Mouse (Mus musculus) forebrain, embryonic 13.5 days (tissue): Measurements from ENCODE around the gene Vmp1. TPM values are rescaled to one million over a fixed set of nuclear protein-coding genes. Genes with fewer than 3 reads are reported as not detected.

ENCODE experiments used
- ATAC-seq: fragments of 200-750 bp; cut with Nextera tagmentation; 2 replicates; pipeline ENCODE4 v1.8.0; 2017
- H3K27ac ChIP-seq: fragments of 300-500 bp; sonication (generic); 2 replicates; pipeline ENCODE4 v1.5.1; 2015; ENCODE audit warnings: inconsistent platforms, mild to moderate bottlenecking, moderate library complexity
- H3K27me3 ChIP-seq: fragments of 300-500 bp; sonication (generic); 2 replicates; pipeline ENCODE4 v1.6.1; 2015; ENCODE audit warnings: mild to moderate bottlenecking, inconsistent platforms
- H3K36me3 ChIP-seq: fragments of 300-500 bp; sonication (generic); 2 replicates; pipeline ENCODE4 v1.6.1; 2015; ENCODE audit warnings: mild to moderate bottlenecking, inconsistent platforms; ENCODE audit not compliant: poor library complexity, severe bottlenecking
- H3K4me1 ChIP-seq: fragments of 300-500 bp; sonication (generic); 2 replicates; pipeline ENCODE4 v1.6.1; 2015; ENCODE audit warnings: inconsistent platforms
- H3K4me2 ChIP-seq: fragments of 300-500 bp; sonication (generic); 2 replicates; pipeline ENCODE4 v1.6.1; 2015; ENCODE audit warnings: inconsistent platforms, mild to moderate bottlenecking, moderate library complexity
- H3K4me3 ChIP-seq: fragments of 300-500 bp; sonication (generic); 2 replicates; pipeline ENCODE4 v1.5.1; 2015; ENCODE audit warnings: mild to moderate bottlenecking, inconsistent platforms
- H3K9ac ChIP-seq: fragments of 300-500 bp; sonication (generic); 2 replicates; pipeline ENCODE4 v1.6.1; 2015; ENCODE audit warnings: mild to moderate bottlenecking, inconsistent platforms
- H3K9me3 ChIP-seq: fragments of 300-500 bp; sonication (generic); replicated peaks from 2 replicates; pipeline ENCODE4 v1.6.1; 2016; ENCODE audit warnings: inconsistent platforms
- WGBS: fragments of 180-500 bp; shearing (Covaris S2); methylation state at CpG from one replicate; pipeline ENCODE4 v1.1.7; 2015; 5-methylcytosine and 5-hydroxymethylcytosine counted together
- polyA plus RNA-seq: library from polyadenylated mRNA; unstranded; fragments of >200 nt; fragmentation: Nextera tagmentation; extraction: Ambion mirVana; gene quantifications from 2 replicates; pipeline ENCODE4 v1.2.1, GENCODE M21; 2015

The Vmp1 gene
- polyA plus RNA-seq = 86.8 and 91.2 TPM in 2 replicates

DNA sequence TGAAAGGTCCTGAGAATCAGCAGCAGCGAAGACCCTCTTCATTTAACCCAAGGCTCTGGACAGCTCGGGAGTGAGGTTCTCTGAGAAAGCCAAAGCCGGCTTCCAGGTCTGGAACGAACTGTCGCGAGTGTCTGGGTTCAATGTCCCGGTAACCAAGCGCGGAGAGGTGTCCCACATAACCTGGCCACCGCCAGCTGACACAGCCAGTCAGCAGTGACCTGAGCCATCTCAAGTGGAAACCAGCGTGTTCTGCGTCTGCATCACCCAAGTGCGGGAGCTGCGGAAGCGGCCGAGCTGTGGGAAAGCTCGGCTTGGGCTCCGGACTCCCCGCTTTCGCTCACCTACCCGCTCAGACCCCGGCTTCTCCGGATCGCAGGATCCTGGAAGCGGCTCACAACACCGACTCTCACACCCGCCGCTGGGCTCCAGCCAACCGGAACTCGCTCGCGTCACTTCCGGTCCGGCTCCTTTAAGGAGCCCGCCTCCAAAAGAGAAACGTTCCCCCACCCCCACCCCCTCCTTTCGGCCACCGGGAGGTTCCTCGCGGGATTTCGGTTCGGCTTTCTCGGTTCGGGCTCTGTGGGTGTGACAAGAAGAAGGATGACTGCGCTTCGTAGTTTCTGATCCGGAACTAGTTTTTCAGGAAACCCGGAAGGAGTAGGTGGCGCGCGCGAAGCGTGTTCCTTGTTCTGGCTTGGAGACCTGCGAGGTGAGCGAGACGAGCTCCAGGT, at the start of gene Vmp1, which contains the start of gene Ptrh2:
Gene Vmp1, minus strand, starts transcription at position 442 of the 731 bp plus-strand sequence.
Gene Ptrh2, plus strand, starts transcription at position 591 of the 731 bp plus-strand sequence.
- H3K4me2 ChIP-seq = peak within 1 kb of the TSS; percentile 90
- peak within 1 kb of the TSS; percentile 91 for H3K27ac ChIP-seq
- peaks cover 10% of the 10 kb centered on the region; the same call in 1 of the 2 replicates for H3K36me3 ChIP-seq
- H3K4me3 ChIP-seq = peak within 1 kb of the TSS; percentile 93
- WGBS = under 1% methylated on average over 49 of the region's 56 CpGs
- ATAC-seq = peak; percentile 96
- no peaks in the 10 kb centered on the region for H3K9me3 ChIP-seq
- H3K4me1 ChIP-seq = peaks cover 37% of the 10 kb centered on the region
- peak within 1 kb of the TSS; percentile 94 for H3K9ac ChIP-seq
- no peaks in the 10 kb centered on the region for H3K27me3 ChIP-seq

DNA sequence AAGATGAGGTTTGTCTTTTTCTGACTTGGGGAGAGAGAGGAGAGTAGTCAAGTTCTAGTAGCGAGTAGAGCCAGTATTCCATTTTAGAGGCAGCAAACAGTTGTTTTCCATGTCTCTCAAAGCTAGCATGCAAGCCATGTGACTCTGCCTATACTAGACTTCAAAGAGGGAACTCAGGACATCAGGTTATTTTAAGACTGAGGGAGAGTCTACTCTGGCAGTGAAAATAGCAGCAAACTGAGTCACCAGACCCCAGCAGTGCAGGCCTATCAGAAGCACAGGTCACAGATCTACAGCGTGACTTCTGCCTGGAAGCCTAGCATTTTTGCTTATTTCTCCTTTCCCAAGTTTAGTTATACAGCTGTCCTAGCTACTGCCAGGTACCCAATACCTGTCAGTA, 47.8 kb upstream of the Vmp1 start:
- 91% methylated on average over 2 of the region's 2 CpGs for WGBS
- Histone ChIP-seq H3K4me2 (no peak overlapping the region), H3K36me3 (peaks cover 43% of the 10 kb centered on the region), H3K9me3 (no peaks in the 10 kb centered on the region), H3K4me3 (no peak overlapping the region), H3K27ac (no peak overlapping the region), H3K27me3 (no peaks in the 10 kb centered on the region), H3K4me1 (no peaks in the 10 kb centered on the region), H3K9ac (no peak overlapping the region)
- no peak for ATAC-seq

DNA sequence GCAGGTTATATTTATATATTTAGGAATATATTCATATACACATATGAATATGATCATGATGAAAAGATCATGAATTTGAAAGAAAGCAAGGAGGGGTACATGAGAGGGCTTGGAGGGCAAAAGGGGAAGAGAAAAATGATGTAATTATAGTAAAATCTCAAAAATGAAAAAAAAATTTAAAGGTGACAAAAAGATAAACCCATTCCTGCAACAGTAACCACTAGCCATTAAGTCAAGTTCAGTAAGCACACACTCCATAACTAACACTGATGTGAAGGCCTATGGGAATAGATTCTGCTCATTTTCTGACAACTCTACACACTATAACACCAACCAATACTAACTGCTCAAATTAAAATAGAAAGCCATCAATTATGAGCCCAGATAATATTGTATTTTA, 42.0 kb upstream of the Vmp1 start:
- no peak overlapping the region for H3K4me3 ChIP-seq
- no peak overlapping the region for H3K27ac ChIP-seq
- peaks cover 57% of the 10 kb centered on the region for H3K36me3 ChIP-seq
- no peaks in the 10 kb centered on the region for H3K27me3 ChIP-seq
- no peaks in the 10 kb centered on the region for H3K9me3 ChIP-seq
- H3K9ac ChIP-seq = no peak overlapping the region
- no peak overlapping the region for H3K4me2 ChIP-seq
- no peak for ATAC-seq
- no peaks in the 10 kb centered on the region for H3K4me1 ChIP-seq

DNA sequence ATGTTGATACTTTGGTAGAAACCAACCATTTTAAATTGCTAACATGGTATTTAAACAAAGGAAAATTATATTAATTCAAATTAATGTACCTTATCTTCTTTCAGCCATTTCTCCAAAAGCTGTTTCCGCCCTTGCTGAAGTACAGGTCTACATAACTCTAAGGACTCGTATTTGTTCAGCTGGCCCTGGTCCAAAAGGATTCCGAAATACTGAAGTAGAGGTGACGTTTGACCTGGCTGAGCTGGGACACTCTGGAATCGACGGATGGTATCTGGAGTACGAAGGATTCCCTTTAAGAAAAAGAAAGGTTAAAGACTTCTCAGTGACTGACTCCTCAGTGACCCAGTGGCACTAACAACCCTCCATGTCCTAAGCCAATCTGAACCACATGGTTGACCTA, 41.3 kb upstream of the Vmp1 start:
- no peak overlapping the region for H3K4me3 ChIP-seq
- no peak for ATAC-seq
- H3K36me3 ChIP-seq = peaks cover 59% of the 10 kb centered on the region
- WGBS = 91% methylated on average over 7 of the region's 7 CpGs
- no peaks in the 10 kb centered on the region for H3K4me1 ChIP-seq
- H3K4me2 ChIP-seq = no peak overlapping the region
- H3K9me3 ChIP-seq = no peaks in the 10 kb centered on the region
- H3K27ac ChIP-seq = no peak overlapping the region
- no peak overlapping the region for H3K9ac ChIP-seq
- H3K27me3 ChIP-seq = no peaks in the 10 kb centered on the region

DNA sequence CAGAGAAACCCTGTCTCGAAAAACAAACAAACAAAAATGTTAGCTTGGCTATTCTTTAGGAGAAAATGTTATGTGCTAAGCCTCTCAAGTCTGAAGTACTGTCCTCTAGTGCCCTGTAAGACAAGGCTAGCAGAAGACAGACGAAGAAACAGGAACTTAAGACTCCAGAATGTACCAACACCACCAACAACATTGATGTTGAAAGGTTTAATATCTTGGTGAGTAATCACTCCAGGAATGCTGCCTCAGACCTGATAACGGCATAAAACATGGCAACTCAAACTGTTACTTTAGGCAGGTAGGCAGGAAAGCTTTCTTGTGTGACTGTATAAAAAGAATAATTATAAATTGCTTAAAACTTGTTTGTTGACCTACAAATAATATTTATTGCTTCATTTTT, 40.4 kb upstream of the Vmp1 start:
- WGBS = 95% methylated on average over 3 of the region's 3 CpGs
- H3K4me1 ChIP-seq = no peaks in the 10 kb centered on the region
- peaks cover 61% of the 10 kb centered on the region for H3K36me3 ChIP-seq
- no peaks in the 10 kb centered on the region for H3K9me3 ChIP-seq
- H3K4me2 ChIP-seq = no peak overlapping the region
- no peak overlapping the region for H3K4me3 ChIP-seq
- H3K27ac ChIP-seq = no peak overlapping the region
- H3K9ac ChIP-seq = no peak overlapping the region
- H3K27me3 ChIP-seq = no peaks in the 10 kb centered on the region
- no peak for ATAC-seq

DNA sequence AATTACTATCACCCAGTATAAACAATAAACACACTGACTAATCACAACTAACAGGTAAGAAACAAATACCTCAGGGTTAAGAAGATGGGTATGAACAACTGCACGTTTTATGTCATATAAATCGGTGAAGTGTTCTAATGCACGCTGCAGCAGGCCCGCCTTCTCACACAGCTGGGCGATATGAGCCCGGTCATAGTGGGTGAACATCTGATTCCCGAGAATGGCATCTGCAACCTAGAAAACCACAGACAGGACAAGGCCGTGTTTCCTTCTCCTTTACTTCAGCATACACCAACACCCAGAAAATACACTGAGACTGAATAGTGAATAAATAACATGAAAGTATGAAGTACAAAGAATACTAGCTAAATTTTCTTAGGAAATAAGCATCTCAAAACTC, 35.8 kb upstream of the Vmp1 start:
- H3K4me1 ChIP-seq = no peaks in the 10 kb centered on the region
- H3K27me3 ChIP-seq = no peaks in the 10 kb centered on the region
- H3K9me3 ChIP-seq = no peaks in the 10 kb centered on the region
- H3K4me3 ChIP-seq = no peak overlapping the region
- ATAC-seq = no peak
- 94% methylated on average over 8 of the region's 8 CpGs for WGBS
- H3K9ac ChIP-seq = no peak overlapping the region
- no peak overlapping the region for H3K4me2 ChIP-seq
- H3K27ac ChIP-seq = no peak overlapping the region
- peaks cover 66% of the 10 kb centered on the region for H3K36me3 ChIP-seq

DNA sequence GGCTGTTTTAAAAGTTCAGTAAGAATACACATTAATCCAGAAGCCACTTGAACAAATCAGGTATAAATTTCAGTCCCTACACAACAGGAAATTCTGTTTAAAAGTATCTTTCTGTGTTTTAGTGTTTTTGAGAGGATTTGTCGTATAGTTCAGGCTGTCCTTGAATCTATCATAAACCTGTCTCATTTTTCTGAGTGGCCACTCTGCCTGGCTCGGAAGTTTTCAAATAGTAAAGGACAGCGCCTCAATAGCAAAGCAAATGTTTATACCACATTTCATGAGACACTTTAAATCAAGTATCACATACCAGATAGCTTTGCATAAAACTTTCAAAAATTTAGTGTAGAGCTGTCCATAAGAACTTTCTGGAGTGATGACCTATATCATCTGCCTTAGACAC, 34.7 kb upstream of the Vmp1 start:
- 98% methylated on average over 3 of the region's 3 CpGs for WGBS
- H3K4me3 ChIP-seq = no peak overlapping the region
- H3K27ac ChIP-seq = no peak overlapping the region
- no peaks in the 10 kb centered on the region for H3K4me1 ChIP-seq
- no peaks in the 10 kb centered on the region for H3K9me3 ChIP-seq
- no peaks in the 10 kb centered on the region for H3K27me3 ChIP-seq
- H3K36me3 ChIP-seq = peaks cover 64% of the 10 kb centered on the region
- ATAC-seq = no peak
- no peak overlapping the region for H3K4me2 ChIP-seq
- H3K9ac ChIP-seq = no peak overlapping the region

DNA sequence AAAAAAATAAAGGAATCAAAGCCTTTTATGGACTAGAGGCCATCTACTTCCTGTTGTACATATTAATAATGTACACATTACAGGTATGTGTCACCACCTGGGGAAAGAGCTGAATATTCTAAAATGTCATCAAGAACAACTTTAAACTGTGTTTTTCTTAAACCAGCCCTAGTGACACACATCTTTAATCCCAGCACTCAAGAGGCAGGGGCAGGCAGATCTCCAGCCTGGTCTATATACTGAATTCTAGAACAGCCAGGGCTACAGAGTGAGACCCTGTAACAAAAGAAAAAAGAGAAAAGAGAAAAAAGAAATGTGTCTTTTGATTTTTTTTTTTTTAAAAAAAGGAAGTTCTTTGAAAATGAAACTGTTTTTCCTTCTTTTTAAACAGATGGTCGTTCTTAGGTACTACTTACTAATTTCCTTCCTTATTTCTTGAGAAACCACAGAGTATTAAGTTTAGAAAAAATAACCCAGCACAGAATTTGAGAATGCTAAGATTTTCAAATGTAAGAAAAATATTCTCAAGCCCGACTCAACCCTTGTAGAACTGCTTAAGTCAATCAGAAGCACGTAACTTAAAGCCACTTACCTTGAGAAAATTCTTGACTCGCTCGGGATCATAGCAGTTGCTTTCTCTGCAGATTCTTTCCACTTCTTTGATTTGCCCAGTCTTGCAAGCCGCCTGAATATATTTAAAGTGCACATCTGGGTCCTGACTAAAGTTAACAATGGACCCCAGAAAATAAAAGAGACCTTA, 33.9 kb upstream of the Vmp1 start:
- H3K9ac ChIP-seq = no peak overlapping the region
- H3K36me3 ChIP-seq = peaks cover 62% of the 10 kb centered on the region
- no peaks in the 10 kb centered on the region for H3K27me3 ChIP-seq
- no peak overlapping the region for H3K4me3 ChIP-seq
- no peaks in the 10 kb centered on the region for H3K4me1 ChIP-seq
- ATAC-seq = no peak
- no peak overlapping the region for H3K27ac ChIP-seq
- 84% methylated on average over 6 of the region's 6 CpGs for WGBS
- H3K4me2 ChIP-seq = no peak overlapping the region
- H3K9me3 ChIP-seq = no peaks in the 10 kb centered on the region

DNA sequence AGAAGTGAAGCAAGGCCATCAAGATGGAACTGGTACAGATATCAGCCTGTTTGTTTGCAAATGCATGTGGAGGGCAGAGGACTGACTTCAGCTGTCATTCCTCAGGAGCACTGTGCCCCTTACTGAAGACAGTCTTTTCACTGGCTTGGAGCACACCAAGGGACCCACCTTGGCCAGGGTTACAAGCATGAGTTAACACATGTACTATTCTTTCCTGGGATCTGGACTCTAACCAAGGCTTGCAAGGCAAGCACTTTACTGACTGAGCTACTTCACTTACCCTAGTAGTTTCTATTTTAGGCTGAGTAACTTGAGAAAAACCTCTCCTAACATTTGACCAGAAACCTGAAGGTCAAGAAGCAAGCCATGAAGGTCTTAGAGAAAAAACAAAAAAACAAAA, 31.0 kb upstream of the Vmp1 start:
- no peak overlapping the region for H3K4me2 ChIP-seq
- no peak for ATAC-seq
- no peak overlapping the region for H3K9ac ChIP-seq
- H3K27me3 ChIP-seq = no peaks in the 10 kb centered on the region
- no peaks in the 10 kb centered on the region for H3K4me1 ChIP-seq
- no peak overlapping the region for H3K4me3 ChIP-seq
- H3K9me3 ChIP-seq = no peaks in the 10 kb centered on the region
- H3K36me3 ChIP-seq = peaks cover 69% of the 10 kb centered on the region
- H3K27ac ChIP-seq = no peak overlapping the region

DNA sequence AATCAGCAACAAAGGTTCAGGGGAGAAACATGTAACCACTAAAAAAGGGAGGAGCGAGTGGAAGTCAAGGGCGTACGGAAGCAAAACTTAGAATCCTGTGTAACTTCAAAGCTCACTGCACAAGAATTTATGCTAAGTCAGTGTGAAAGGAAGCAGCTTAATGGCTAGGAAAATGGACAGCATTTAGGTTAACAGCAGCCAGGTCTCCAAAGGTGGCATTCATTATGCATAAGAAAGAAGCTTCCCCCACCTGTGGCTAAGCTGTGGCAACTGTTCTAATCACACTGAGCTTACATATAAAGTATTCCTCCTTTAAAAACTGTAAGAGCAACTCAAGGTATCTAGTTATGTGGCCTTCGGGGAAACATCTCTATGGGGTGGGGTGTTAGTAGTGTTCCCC, 17.5 kb upstream of the Vmp1 start:
- H3K27ac ChIP-seq = no peak overlapping the region
- peaks cover 81% of the 10 kb centered on the region for H3K36me3 ChIP-seq
- ATAC-seq = no peak
- H3K9ac ChIP-seq = no peak overlapping the region
- 90% methylated on average over 4 of the region's 4 CpGs for WGBS
- H3K4me3 ChIP-seq = no peak overlapping the region
- no peak overlapping the region for H3K4me2 ChIP-seq
- H3K4me1 ChIP-seq = no peaks in the 10 kb centered on the region
- H3K9me3 ChIP-seq = no peaks in the 10 kb centered on the region
- H3K27me3 ChIP-seq = no peaks in the 10 kb centered on the region

DNA sequence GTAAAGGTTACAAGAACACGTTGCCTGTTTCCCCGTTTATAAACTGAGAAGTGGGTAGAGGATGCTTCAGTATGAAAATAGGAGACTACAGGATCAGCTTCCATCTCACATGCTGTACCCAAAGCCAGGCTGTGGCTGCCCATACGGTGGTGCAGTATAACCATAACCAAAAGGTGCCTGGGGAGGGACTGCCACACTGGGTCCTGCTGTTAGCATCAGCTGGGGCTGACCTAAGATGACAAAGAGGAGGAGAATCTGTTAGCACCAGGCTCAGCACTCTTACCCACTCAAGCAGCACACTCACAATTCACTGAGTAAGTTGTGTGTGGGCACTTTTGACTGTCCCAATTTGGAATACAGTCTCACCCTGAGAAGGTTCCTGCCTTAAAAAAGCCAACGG, 11.8 kb upstream of the Vmp1 start:
- ATAC-seq = no peak
- H3K4me1 ChIP-seq = no peaks in the 10 kb centered on the region
- no peak overlapping the region for H3K4me2 ChIP-seq
- H3K4me3 ChIP-seq = no peak overlapping the region
- H3K9ac ChIP-seq = no peak overlapping the region
- H3K36me3 ChIP-seq = peaks cover 77% of the 10 kb centered on the region
- WGBS = 67% methylated on average over 4 of the region's 4 CpGs
- no peaks in the 10 kb centered on the region for H3K9me3 ChIP-seq
- no peak overlapping the region for H3K27ac ChIP-seq
- no peaks in the 10 kb centered on the region for H3K27me3 ChIP-seq

DNA sequence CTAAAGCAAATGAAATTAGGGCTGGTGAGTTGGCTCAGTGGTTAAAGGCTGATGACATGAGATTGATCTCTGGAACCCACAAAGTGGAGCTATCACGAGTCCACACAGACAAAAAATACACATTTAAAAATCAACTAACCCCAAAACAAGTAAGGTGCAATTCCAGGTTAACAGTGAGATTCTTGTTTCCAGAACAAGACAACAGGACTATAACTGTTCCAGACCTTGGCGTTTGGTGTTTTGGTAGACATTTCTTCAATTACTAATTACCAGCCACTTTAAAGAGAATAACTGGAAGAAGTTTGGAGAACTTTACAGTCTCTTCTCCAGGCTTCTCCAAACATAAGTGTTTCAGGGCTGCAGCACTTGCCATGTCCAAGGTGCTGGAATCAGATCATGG, 8.9 kb upstream of the Vmp1 start:
- no peaks in the 10 kb centered on the region for H3K4me1 ChIP-seq
- H3K27ac ChIP-seq = no peak overlapping the region
- H3K4me3 ChIP-seq = no peak overlapping the region
- no peak overlapping the region for H3K9ac ChIP-seq
- H3K9me3 ChIP-seq = no peaks in the 10 kb centered on the region
- no peaks in the 10 kb centered on the region for H3K27me3 ChIP-seq
- H3K4me2 ChIP-seq = no peak overlapping the region
- ATAC-seq = no peak
- 87% methylated on average over 2 of the region's 2 CpGs for WGBS
- peaks cover 78% of the 10 kb centered on the region for H3K36me3 ChIP-seq
